Mouse (Mus musculus) limb, embryonic 12.5 days (tissue): ENCODE data around the gene Creb5. TPM values are rescaled to one million over a fixed set of nuclear protein-coding genes. Genes with fewer than 3 reads are reported as not detected.

ENCODE experiments used
- ATAC-seq: fragments of 200-750 bp; cut with Nextera tagmentation; 2 replicates; pipeline ENCODE4 v1.8.0; 2017; ENCODE audit warnings: low read depth, moderate TSS enrichment; ENCODE audit not compliant: insufficient number of reproducible peaks, insufficient read depth, low FRiP score, low TSS enrichment
- H3K27ac ChIP-seq: fragments of 300-500 bp; sonication (generic); 2 replicates; pipeline ENCODE4 v1.5.1; 2016; ENCODE audit warnings: mild to moderate bottlenecking, moderate library complexity
- H3K27me3 ChIP-seq: fragments of 300-500 bp; sonication (generic); 2 replicates; pipeline ENCODE4 v1.6.1; 2016; ENCODE audit warnings: mild to moderate bottlenecking, moderate library complexity
- H3K36me3 ChIP-seq: fragments of 300-500 bp; sonication (generic); 2 replicates; pipeline ENCODE4 v1.6.1; 2016; ENCODE audit warnings: mild to moderate bottlenecking, moderate library complexity
- H3K4me1 ChIP-seq: fragments of 300-500 bp; sonication (generic); replicated peaks from 2 replicates; pipeline ENCODE4 v1.6.1; 2016
- H3K4me2 ChIP-seq: fragments of 300-500 bp; sonication (generic); 2 replicates; pipeline ENCODE4 v1.6.1; 2016; ENCODE audit warnings: mild to moderate bottlenecking, moderate library complexity
- H3K4me3 ChIP-seq: fragments of 300-500 bp; sonication (generic); replicated peaks from 2 replicates; pipeline ENCODE4 v1.5.1; 2016; ENCODE audit warnings: mild to moderate bottlenecking
- H3K9ac ChIP-seq: fragments of 300-500 bp; sonication (generic); replicated peaks from 2 replicates; pipeline ENCODE4 v1.6.1; 2016; ENCODE audit warnings: mild to moderate bottlenecking, moderate library complexity
- H3K9me3 ChIP-seq: fragments of 300-500 bp; sonication (generic); 2 replicates; pipeline ENCODE4 v1.6.1; 2016; ENCODE audit warnings: mild to moderate bottlenecking, moderate library complexity
- WGBS: fragments of 180-500 bp; shearing (Covaris S2); methylation state at CpG from one replicate; pipeline ENCODE4 v1.1.7; 2016; 5-methylcytosine and 5-hydroxymethylcytosine counted together
- polyA plus RNA-seq: library from polyadenylated mRNA; unstranded; fragments of >200 nt; fragmentation: Nextera tagmentation; extraction: Ambion mirVana; gene quantifications from 2 replicates; pipeline ENCODE4 v1.2.1, GENCODE M21; 2016

Gene Creb5
- polyA plus RNA-seq, 1 experiment from 2014 or later: 84.2 TPM

DNA sequence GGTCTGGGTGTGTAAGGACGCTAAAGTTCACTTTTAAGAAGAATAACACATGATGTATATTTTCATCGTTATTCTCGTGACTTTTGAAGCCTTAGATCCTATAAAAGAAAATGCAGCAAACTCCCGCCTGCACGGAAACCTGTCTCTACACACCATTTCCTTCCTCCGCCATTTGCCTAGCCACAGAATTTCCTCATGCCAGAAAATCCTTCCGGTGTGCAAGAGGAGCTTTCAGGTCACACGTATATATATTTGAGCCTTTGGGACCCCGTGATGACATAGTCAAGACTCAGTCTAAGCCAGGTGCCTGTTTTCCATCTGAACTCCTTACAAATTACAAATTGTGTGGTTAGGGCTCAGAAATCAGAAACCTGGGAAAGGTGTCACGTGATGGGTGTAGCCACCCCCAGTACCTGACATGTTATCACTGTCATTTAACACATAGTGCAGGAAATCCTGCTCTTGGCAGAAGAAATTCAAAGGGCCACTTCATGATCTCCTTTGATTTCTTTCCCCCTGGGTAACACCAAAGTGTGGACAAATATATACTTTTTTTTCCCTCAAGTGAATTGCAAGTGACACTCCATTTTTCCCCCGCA is 158.9 kb downstream of the Creb5 start:
- Histone ChIP-seq H3K4me3 (no peak overlapping the region), H3K36me3 (no peaks in the 10 kb centered on the region), H3K9me3 (no peaks in the 10 kb centered on the region), H3K4me2 (no peak overlapping the region), H3K9ac (no peak overlapping the region), H3K27ac (no peak overlapping the region), H3K4me1 (peaks cover 32% of the 10 kb centered on the region), H3K27me3 (no peaks in the 10 kb centered on the region)
- no peak for ATAC-seq
- 90% methylated on average over 11 of the region's 11 CpGs for WGBS

DNA sequence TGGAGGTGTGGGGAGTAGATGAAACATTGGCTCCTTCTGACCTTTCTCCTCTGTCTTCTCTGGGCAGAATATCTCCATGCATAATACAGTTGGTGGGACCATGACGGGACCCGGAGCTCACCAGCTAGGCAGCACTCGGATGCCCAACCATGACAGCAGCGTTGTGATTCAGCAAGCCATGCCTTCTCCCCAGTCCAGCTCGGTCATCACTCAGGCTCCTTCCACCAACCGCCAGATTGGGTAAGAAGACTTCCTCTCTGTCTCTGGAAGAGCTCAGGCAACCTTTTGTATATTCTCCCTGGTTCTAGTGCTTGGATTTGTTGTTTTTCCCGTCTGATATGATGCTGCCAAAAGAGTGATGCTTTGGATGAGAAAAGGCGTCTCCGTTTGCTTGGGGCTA is 160.4 kb downstream of the Creb5 start:
- H3K9ac ChIP-seq: no peak overlapping the region
- no peaks in the 10 kb centered on the region for H3K27me3 ChIP-seq
- H3K27ac ChIP-seq: no peak overlapping the region; the same call in 1 of the 2 replicates
- H3K4me3 ChIP-seq: no peak overlapping the region
- H3K4me1 ChIP-seq: peaks cover 46% of the 10 kb centered on the region
- H3K36me3 ChIP-seq: no peaks in the 10 kb centered on the region
- no peak for ATAC-seq
- H3K4me2 ChIP-seq: no peak overlapping the region
- no peaks in the 10 kb centered on the region for H3K9me3 ChIP-seq
- WGBS: 90% methylated on average over 9 of the region's 9 CpGs

DNA sequence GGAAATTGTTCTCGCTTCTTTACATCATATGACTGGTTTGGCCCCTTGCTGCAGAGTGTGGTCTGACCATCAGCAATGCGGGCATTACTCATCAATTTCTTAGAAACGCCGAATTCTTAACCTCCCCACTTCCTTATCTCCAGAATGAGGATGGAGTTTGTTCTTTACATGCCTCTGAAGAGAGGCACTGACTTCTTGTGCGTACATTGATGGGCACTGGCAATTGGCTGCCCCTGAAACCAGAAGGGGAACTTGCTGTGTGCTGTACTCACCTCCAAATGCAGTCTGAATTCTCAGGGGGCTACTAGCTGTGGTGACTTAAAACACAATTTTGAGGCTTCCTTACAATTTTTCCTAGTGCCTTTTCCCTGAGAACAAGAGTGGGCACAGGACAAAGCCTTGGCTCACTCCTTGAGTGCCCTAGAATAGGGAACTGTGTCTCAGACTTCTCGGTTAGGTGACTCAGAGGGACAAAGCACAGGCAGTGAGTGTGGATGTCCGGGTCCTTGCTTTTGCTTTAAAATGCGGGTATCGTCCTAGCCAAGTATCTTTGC is 161.3 kb downstream of the Creb5 start:
- Histone ChIP-seq H3K9ac (no peak overlapping the region), H3K36me3 (no peaks in the 10 kb centered on the region), H3K4me3 (no peak overlapping the region), H3K4me1 (peaks cover 56% of the 10 kb centered on the region), H3K27me3 (no peaks in the 10 kb centered on the region), H3K9me3 (no peaks in the 10 kb centered on the region), H3K27ac (peak overlapping the region; percentile 89), H3K4me2 (peak overlapping the region; percentile 19; the same call in 1 of the 2 replicates)
- 78% methylated on average over 9 of the region's 9 CpGs for WGBS
- no peak for ATAC-seq

DNA sequence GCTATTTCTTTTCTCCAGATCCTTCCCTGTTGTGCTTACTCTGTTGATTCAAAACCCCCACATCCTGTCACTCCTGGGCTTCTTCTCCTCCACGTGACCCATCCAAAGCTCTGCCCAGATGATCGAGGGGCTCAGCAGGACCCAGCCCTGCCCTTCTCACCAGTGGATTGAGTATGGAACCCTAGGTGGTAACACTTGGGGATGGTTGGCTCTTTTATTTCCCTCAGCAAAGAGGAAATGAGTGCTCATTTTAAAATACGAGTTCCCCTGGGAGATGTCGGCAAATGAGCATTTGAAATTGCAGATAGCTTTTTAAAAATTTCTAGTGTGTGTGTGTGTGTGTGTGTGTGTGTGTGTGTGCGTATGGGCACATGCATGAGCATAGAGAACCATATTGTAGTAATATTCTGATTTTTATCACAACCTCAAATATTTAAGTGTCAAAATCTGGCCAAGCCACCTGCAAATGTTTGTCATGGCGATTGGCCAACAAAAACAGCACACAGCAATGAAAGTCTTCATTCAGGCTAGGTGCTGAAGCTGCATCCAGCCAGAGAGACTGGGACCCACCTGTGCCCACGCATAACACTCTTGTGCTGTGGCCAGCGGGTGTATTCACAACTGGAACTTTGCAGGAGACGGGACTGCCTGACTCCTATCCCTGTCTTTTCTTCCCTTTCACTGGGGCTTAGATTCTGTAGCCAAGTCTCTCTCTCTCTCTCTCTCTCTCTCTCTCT is 162.5 kb downstream of the Creb5 start:
- no peak overlapping the region for H3K9ac ChIP-seq
- peaks cover 5% of the 10 kb centered on the region for H3K36me3 ChIP-seq
- no peak overlapping the region for H3K4me3 ChIP-seq
- peak; percentile 43; the same call in 1 of the 2 replicates for ATAC-seq
- peak overlapping the region; percentile 19 for H3K4me2 ChIP-seq
- peaks cover 59% of the 10 kb centered on the region for H3K4me1 ChIP-seq
- WGBS: 34% methylated on average over 9 of the region's 9 CpGs
- no peaks in the 10 kb centered on the region for H3K27me3 ChIP-seq
- no peaks in the 10 kb centered on the region for H3K9me3 ChIP-seq
- peak overlapping the region; percentile 89 for H3K27ac ChIP-seq

DNA sequence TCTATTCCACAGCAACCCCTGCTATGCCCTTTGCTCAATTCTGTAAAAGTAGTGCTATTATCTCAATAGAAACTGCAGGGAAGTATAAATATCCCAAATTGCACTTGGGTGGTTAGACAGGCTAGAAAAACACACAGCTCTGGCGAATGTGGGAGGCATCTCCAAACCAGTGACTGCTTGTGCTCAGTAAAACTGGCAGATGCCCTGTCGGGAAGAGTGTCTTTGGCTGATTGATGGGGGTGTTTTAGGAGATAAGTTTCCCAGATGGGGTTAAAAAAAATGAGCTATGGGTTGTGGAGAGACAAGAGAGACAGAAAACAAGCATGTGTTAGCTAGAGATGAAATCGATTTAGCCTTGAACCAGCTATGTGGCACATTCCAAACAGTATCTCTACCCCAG is 163.4 kb downstream of the Creb5 start:
- no peak overlapping the region for H3K4me2 ChIP-seq
- peak overlapping the region; percentile 89 for H3K27ac ChIP-seq
- ATAC-seq: no peak
- 40% methylated on average over 3 of the region's 3 CpGs for WGBS
- no peak overlapping the region for H3K9ac ChIP-seq
- H3K4me1 ChIP-seq: peaks cover 67% of the 10 kb centered on the region
- H3K27me3 ChIP-seq: no peaks in the 10 kb centered on the region
- no peak overlapping the region for H3K4me3 ChIP-seq
- no peaks in the 10 kb centered on the region for H3K9me3 ChIP-seq
- H3K36me3 ChIP-seq: peaks cover 5% of the 10 kb centered on the region

DNA sequence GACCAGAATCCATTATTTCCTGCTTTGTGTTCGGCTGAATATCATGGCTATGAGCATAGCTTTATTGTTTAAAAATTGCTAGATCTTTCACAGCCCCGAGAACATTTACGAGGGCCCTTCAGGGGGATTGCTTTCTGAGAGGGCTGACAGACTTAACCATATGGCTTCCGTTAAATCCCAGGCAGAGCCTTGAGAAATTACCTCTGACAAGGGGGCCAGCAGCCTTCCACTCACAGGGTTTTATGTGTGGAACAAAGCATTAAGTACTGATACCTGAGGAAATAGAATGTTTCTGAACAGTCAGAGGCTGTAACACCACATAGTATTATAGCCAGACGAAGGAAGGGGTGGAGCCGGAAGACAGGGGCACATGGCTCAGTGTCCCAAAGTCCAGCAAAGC is 165.2 kb downstream of the Creb5 start:
- H3K27ac ChIP-seq: peak overlapping the region; percentile 89
- H3K4me2 ChIP-seq: 0 out of 2 replicates have a peak overlapping the region, but pooled peaks have one; percentile 6
- no peaks in the 10 kb centered on the region for H3K27me3 ChIP-seq
- H3K9me3 ChIP-seq: no peaks in the 10 kb centered on the region
- no peak overlapping the region for H3K9ac ChIP-seq
- WGBS: 10% methylated on average over 6 of the region's 6 CpGs
- peak; percentile 48; the same call in 1 of the 2 replicates for ATAC-seq
- no peak overlapping the region for H3K4me3 ChIP-seq
- peaks cover 70% of the 10 kb centered on the region for H3K4me1 ChIP-seq
- H3K36me3 ChIP-seq: peaks cover 5% of the 10 kb centered on the region

DNA sequence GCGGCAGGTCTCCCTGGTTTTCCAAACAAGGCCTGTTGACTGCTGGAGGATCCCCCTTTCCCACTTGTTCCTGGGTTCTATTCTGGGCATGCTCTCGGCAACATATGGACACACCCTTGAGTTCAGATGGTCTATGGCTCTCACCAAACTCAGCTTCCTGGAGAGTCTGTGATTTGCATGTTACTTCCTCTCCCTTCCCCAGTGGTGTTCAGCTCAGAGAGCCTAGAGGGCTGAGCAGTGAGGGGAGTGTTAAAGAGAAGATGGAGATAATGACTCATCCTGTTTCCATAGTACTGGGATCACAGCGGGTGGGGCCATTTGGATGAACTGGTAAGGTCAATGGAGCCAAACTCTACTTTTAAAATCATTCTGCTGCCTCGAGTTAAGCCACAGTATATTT is 168.4 kb downstream of the Creb5 start:
- Histone ChIP-seq H3K4me3 (no peak overlapping the region), H3K9ac (no peak overlapping the region), H3K27ac (peak overlapping the region; percentile 57), H3K4me1 (peaks cover 63% of the 10 kb centered on the region), H3K4me2 (no peak overlapping the region), H3K9me3 (no peaks in the 10 kb centered on the region), H3K36me3 (peaks cover 5% of the 10 kb centered on the region), H3K27me3 (no peaks in the 10 kb centered on the region)
- no peak for ATAC-seq
- 64% methylated on average over 4 of the region's 4 CpGs for WGBS

DNA sequence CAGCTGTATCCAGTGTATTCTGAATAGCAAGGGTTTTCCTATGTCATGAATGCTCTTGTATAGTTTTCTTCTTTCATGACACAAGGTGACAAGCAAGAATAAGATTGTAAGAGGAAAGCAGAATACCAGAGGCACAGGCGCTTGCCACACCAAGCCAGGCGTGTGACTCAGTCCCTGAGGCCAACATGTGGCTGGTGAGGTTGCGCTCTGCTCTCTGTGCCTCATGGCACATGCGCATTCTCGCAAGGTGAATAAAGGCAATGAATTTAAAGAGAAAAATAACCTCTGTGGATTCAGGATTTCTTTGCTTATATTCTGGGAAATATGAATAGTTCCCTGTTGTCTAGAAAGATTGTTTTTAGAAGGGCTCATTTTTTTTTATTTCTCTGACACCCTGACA is 169.0 kb downstream of the Creb5 start:
- Histone ChIP-seq H3K9ac (no peak overlapping the region), H3K4me3 (no peak overlapping the region), H3K27ac (peak overlapping the region; percentile 71), H3K27me3 (no peaks in the 10 kb centered on the region), H3K36me3 (peaks cover 5% of the 10 kb centered on the region), H3K9me3 (no peaks in the 10 kb centered on the region), H3K4me1 (peaks cover 63% of the 10 kb centered on the region), H3K4me2 (no peak overlapping the region)
- ATAC-seq: no peak
- 79% methylated on average over 5 of the region's 5 CpGs for WGBS

DNA sequence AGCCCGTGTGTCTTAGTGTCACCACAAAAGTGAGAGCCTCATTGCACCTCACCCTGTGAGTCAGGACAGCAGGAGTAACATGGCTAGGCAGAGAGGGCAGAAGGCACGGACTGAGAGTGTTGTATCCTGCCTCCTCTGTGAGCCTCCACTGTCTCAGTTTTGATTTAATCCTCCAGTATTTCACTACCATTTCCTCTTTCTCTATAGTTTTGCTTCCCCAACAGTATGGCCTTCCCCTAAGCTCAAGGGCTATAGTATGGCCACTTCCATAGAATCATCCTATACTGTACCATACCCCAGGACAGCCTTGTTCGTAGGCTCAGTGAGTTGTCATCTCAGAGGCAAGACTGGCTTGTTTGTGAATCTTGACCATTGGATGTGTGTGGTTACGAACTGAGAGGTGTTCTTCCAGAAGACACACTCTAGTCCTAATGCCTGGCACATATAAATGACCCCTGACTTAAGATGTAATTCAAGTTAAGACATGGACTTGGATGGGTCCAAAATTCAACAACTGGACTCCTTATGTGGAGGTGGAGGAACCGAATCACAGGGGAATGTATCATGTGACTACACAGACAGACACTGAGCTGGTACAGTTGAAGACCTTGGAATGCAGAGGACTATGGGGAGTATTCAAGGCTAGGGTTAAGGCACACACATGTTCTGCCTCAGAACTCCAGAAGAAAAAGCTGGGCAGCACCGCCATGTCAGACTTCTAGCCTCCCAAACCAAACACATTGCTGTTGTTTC is 173.1 kb downstream of the Creb5 start:
- H3K9ac ChIP-seq: no peak overlapping the region
- H3K4me2 ChIP-seq: no peak overlapping the region
- no peaks in the 10 kb centered on the region for H3K9me3 ChIP-seq
- no peak overlapping the region for H3K4me3 ChIP-seq
- H3K27me3 ChIP-seq: no peaks in the 10 kb centered on the region
- no peak for ATAC-seq
- peaks cover 61% of the 10 kb centered on the region for H3K4me1 ChIP-seq
- H3K27ac ChIP-seq: peak overlapping the region; percentile 84
- 84% methylated on average over 6 of the region's 6 CpGs for WGBS
- H3K36me3 ChIP-seq: no peaks in the 10 kb centered on the region

DNA sequence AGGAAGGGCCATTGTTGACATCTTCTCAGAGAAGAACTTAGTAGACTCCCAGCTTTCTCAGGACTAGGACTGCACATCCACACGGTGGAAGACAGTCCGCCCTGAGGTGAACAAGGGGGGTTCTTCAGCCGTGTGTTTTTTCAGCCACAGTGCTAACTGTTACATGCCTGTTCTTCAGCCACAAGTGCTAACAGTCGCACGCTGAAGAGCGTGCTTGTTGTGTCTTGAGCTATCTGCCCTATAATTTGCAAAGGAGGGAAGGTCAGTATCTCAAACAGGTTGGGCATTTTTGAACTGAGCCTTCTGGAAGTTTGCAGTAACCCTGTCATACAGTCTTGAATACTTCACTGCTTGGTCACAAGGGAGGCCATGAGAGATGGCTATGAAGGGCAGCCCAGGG is 174.0 kb downstream of the Creb5 start:
- 88% methylated on average over 6 of the region's 6 CpGs for WGBS
- no peaks in the 10 kb centered on the region for H3K9me3 ChIP-seq
- H3K36me3 ChIP-seq: no peaks in the 10 kb centered on the region
- H3K9ac ChIP-seq: no peak overlapping the region
- no peaks in the 10 kb centered on the region for H3K27me3 ChIP-seq
- H3K4me3 ChIP-seq: no peak overlapping the region
- no peak for ATAC-seq
- peak overlapping the region; percentile 84 for H3K27ac ChIP-seq
- H3K4me2 ChIP-seq: no peak overlapping the region
- peaks cover 57% of the 10 kb centered on the region for H3K4me1 ChIP-seq
